Mouse (Mus musculus): ENCODE measurements around the gene Gm10778.

GRCm38 (mm10) chr10:81620786-81621185, 28.1 kb upstream of the Gm10778 start:
- TF ChIP-seq CTCF (IDR thresholded peaks at IDR 0.05; ENCODE audit: control insufficient read depth, insufficient read depth, insufficient read length) (no peak), USF1 (IDR thresholded peaks at IDR 0.05; ENCODE audit: low read depth) (no peak), FOSL1 (IDR thresholded peaks at IDR 0.05; ENCODE audit: insufficient read depth, low read length, poor library complexity, severe bottlenecking) (no peak), MAX (IDR thresholded peaks at IDR 0.05) (no peak), MYOG (IDR thresholded peaks at IDR 0.05; ENCODE audit: control insufficient read depth, extremely low read depth, insufficient read length) (no peak), CEBPB (IDR thresholded peaks at IDR 0.05; ENCODE audit: low read depth) (no peak)
